Mouse (Mus musculus) kidney, adult 18-20 months (tissue): ENCODE measurements around the gene Ccl2.

Source experiments
- DNase-seq: peaks from one replicate; pipeline ENCODE4 v3.0.0; 2021

Ccl2 gene

DNA sequence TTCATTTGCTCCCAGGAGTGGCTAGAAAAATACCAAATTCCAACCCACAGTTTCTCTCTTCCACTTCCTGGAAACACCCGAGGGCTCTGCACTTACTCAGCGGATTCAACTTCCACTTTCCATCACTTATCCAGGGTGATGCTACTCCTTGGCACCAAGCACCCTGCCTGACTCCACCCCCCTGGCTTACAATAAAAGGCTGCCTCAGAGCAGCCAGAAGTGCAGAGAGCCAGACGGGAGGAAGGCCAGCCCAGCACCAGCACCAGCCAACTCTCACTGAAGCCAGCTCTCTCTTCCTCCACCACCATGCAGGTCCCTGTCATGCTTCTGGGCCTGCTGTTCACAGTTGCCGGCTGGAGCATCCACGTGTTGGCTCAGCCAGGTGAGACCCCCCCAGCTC is at the start of gene Ccl2:
TSS of gene Ccl2 (plus strand) at position 216 of the 400 bp plus-strand sequence.
- peak; percentile 18 for DNase-seq

DNA sequence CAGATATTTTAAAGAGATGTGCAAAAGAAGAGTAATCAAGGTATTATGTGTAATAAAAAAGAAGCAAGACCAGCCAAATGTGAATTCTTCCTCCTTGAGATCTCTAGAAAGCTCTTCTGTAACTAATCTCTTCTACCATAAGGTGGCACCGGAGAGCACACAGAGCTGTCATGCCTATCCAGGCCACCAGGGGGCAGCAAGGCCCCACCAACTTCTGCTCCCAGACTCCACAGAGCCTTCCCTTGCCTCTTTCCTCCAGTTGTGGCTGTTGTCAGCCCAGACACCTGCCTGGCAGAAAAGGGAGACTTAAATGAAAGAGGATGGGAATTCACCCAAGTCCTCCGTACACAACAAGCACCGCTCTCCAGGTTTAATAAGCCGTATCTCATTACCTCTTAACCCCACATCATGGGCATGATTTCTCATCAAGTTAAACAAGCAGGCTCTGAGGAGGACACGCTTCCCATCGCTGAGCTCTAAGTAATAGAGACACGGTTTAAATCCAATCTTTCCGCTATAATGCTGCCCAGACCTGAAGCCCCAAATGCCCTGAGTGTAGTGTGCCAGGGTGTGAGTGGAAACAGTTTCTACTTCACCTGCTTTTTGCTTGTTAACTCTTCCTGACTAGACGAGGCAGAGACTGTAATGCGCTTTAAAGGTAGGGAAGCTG is 39.1 kb upstream of the Ccl2 start:
- DNase-seq = peak; percentile 74

DNA sequence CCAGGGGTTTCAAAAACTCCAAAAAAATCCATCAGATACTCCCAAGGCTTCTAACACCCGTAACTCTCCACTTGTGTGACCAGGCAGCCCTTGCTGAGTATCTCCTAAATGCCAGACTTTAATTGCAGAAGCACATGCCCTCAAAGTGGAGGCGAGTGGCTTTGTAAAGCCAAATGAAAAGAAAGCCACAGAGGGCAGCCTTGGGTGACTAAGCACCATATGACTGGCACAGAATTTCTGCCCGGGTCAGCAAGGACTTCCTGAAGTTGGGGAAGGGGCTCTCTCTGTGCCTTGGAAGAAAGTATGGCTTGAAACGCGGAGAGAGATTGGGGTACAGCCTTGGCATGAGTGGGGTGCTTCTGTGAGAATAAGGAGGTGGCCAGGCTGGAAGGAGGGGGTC is 38.3 kb upstream of the Ccl2 start:
- no peak for DNase-seq

DNA sequence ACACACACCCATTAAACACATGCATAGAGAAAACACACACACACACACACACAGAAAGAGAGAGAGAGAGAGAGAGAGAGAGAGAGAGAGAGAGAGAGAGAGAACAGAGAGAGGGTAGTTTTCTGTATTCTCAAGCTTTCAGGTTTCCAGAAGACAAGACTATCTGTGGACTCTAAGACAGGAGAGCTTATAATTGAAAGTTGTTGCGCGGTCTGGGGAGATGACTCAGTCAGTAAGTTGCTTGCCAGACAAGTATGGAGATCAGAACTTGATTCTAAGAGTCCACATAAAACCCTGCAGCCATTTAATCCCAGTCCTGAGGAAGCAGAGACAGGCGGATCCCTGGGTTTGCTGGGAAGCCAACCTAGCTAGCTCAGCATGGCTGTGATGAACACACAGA is 36.7 kb upstream of the Ccl2 start:
- DNase-seq = no peak

DNA sequence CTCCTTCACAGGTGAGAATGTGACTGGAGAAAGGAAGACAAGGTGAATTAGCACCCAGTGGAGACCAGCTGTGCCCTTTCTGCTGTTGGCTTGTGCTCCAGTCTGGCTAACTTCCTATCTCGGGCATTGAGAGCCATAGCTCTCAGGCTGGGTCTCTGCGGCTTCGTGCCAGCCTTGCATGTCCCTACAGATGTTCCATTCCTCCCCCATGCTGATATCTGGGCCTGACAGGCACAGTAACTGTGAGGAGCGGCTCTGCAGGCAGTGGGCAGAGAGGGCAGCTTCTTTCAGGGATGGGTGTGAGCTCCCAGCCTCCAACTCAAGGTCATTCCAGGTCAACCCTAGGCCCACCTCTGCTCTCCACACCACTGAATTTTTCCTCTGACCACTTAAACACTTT is 35.9 kb upstream of the Ccl2 start:
- DNase-seq = no peak

DNA sequence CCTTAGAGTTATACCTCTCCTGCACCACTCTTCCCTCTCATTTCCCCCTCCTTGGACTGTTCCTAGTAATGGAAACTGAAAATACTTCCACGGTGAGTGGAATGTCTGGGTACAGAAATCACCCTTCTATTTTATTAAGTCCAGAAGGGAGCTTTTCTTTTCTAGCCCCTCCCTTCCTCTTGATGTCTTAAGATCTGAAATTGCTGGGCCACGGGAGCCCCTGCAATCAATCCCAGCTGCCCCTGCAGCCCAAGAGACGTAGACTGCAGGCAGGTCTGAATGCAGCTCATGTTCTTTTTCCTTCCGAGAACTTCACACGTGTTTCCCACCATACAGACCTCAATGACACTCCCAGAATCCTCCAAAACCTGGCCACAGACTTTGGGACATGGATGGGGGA is 34.8 kb upstream of the Ccl2 start:
- no peak for DNase-seq

DNA sequence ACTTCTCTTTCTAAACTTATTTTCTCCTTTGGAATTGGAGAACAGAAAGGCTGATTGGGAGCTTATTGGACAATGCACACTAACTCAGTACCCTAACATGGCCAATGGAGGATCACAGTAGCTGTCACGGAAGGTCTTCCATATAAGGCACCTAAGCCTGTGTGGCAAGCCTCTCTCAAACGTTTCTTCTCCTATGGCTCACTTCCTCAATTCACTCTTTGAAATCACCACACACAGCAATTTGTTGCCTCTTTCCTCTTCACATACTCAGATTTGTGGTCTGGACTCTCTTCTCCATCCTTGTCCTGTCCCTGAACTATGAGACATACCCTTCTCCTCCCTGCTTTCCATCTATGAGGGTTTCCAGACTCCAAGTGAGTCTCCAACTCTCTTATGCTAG is 30.6 kb upstream of the Ccl2 start:
- no peak for DNase-seq

DNA sequence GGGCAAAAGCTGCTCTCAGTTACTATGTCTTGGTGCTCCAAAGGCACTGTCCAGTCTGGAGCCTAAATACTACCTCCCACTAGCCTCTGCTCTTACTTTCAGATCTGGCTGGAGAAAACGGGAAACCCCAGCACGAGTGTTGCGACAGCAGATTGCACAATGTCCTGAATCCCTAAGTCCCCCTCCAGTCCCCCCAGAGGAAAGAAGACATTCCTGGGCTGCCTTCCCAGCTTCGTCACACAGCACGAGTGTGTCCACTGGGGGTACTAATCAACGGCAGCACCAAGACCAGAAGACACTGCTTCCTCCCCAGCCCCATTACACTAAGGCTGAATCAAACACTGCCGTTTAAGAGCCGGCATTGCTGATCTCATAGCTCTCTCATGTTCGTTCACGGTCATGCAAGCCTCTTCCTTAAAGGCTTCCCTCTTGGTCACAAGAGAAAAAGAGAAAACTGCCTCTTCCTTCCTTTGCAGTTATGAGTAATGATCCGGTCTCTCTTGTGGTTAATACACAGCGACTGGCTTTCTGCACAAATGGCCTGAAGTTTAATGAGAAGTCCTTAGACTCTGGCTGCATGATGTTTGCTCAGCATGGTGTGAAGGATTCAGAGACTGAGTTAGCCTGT is 28.5 kb upstream of the Ccl2 start:
- peak; percentile 51 for DNase-seq

DNA sequence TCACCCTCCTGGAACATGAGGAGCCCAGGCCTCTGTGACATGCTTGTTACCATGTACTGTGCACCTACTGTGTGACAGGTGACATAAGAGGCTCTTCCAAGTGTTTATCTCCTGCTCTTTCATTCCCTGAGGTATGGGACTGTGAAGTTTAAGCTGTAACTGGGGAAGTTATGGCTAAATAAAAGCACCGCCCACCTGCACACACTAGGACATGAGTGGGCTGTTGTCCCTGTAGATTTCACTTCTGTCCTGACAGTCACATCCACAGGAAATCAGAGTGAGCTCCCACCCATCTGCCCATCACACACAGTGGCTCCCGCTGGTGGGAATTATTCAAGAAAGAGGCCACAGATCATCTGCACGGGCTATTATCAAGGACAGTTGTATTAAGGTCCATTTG is 25.3 kb upstream of the Ccl2 start:
- no peak for DNase-seq

DNA sequence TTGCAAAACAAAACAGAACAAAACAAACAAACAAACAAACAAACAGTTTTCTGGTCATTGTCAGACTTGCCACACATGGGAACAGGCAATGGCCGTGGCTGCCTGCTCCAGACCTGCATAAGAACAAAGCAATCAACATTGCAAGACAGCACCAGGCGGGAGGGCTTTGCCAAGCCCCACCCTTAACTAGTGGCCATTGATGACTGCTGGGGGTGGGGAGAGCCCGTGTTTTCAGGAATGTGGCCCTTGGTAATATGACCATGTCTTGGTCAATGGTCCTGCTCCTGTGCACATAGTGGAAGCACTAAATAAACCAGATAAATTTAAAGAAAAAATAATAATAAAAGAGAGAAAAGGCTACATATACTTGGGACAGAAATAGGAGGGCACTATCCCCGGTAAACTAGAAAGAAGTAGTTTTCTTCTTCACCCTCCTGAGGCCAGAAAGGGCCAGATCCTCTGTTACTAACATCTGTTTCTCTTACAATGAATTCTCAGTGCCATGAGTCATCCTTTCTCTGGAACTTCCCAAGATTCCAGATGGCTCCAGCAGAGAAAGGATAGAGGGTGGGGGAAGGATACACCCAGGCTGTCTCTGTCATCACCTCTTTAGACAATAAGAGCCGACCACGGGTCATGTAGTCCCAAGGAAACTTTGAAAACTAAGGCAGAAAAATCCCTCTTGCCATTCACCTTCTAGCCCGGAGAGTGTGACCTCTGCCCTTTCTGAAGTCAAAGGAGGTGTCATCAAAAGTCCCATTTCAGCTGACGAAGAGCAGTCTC is 23.8 kb upstream of the Ccl2 start:
- no peak for DNase-seq

DNA sequence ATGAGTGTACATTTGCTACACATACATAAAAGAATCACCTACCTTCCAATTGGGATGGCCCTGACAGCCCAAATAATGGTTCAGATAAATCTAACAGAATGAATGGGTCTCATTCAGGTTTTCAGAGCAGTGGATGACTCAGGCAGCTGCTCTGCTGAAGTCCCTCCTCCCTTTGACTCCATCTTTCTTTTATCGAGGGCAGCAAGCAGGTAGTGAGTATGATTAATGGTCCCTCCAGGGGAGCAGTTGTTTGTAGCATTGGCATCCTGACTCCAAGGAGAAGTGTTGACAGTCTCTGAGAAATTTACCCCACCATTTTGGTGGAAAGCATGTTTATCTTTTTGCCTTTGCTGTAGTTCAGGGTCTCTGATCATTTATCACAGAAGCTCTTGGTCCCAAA is 21.6 kb upstream of the Ccl2 start:
- no peak for DNase-seq

DNA sequence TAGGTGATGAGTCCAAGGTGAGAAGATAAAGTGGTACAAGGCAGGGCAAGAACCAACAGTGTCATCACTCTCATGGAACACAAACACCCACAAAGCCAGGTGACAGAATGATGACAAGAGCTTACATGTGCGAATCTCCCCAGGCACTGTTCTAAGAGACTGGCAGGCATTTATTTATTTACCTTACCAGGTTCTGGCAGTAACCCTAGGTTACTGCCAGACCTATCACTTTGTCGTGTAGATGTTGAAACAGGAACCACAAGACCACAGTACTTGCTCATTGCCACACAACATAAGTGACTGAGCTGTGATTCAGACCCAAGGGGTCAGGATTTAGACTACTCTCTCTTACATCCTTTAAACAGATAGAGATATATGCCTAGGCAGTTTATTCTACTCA is 20.3 kb upstream of the Ccl2 start:
- no peak for DNase-seq

DNA sequence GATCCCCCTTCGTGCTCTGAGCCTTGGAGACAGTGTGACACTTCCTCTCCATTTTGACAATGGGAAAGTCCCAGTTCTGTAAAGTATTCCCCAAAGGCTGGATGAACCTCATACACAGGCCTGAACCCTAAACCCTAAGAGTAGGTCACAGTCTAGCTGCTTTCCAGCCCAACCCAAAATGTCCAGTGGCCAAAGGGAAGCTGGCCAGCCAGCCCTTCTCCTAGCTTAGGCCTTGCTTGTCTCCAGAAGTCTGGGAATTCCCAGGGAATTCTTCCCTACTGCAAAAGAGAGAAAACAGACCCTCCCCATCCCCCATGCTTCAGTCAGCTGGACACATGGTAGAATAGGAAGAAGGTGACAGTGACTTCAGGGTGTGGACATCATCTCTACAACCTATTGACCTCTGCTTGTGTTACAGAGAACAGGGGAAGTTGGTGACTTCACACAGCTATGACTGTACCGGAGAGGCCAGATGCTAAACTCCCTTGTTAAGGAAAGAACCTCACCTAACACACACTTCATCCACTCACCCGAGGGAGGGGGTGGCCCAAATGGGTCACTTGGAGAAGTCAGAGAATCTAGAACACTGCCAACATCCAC is 19.1 kb upstream of the Ccl2 start:
- DNase-seq = no peak

DNA sequence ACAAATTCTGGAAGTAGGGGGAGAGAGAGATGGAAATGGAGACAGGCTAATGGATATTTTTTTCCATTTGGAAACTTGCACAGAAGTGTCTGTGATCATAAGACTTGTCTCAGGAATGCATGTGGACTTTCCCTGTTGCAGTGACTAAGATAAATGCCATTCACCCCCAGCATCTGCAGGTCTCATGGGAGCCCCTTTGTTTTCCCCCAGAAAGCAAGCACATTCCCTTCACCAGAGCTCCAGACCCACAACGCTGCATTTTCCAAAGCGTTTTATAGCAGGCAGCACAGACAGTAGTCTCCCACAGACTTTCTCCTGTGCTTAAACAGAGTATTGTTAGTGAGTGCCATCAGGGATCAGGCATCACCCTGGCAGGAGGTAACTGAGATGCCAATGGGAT is 16.0 kb upstream of the Ccl2 start:
- DNase-seq = no peak

DNA sequence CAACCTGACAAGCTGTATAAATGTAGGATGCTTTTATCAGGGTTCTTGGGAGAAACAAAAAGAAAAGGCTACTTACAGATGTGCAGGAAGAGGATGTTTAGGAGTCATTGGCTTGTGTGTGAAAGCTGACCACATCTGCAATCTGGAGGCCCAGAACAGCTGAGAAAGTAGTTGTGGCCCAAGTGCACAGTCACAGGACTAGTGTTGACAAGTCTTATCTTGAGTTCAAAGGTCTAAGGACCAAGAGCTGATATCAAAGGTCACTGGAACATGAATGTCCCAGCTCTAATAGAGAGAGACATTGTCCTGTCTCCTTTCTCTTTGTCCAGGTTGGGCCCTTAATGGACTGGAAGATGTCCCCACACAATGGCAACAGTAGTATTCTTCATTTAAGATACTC is 15.6 kb upstream of the Ccl2 start:
- DNase-seq = no peak

DNA sequence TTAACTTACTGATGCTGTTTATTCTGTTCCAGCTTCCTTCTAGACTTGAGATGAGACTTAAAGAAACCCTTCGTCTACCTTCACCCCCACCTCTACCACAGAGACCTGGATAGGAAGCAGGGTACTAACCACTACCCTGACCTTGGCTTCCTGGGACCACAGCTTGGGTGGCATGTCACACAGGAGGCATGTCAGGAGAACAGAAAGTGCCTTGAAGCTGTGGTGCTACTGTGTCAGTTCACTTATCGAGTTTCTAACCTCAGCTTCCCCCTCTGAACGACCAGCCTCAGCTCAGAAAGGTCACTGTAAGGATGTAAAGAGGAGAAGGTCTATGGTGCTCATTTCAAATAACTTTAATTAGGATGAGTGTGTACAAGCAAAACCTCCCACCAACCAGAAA is 14.0 kb upstream of the Ccl2 start:
- DNase-seq = no peak

DNA sequence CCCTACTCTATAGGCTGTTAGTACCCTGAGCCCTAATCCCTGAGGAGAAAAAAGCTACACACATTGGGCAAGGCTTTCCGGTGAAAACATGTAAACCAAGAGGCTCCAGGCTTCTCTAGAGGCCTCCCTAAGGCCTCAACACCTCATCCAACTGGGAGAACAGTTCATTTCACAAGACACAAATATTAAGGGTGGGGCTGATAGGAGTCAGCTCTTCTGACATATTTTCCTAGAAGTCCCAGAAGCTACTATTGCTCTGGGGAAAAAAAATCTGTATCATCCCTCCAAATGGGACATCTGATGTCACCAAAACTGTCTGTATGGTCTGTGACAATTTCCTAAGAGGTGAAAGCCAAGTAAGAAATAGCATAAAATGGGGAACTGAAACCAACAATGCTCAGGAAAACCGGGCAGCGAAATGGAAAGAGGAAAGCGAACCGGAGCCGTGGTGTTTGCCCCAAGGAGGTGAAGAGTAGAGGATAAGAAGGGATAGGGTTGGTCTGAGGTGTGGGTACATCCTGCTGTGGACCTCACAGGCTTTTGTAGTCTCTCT is 12.8 kb upstream of the Ccl2 start:
- DNase-seq = no peak

DNA sequence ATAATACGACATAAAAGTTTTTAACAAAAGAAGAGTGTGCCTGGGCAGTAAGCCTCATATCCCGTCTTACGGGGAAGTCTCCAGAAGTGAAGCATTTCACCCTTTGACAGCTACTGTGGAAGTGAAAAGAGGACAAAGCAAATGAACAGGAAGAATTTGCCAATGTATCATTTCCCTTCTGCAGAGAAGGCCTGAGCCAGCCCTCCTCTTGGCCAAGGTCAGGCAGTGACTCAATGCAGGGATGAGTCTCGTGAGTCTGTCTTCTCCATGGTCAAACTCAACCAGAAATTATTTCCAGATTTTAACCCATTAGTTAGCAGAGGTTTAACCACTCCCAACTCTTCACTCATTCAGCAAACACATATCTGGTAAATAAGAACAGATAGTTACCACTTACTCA is 11.6 kb upstream of the Ccl2 start:
- DNase-seq = no peak

DNA sequence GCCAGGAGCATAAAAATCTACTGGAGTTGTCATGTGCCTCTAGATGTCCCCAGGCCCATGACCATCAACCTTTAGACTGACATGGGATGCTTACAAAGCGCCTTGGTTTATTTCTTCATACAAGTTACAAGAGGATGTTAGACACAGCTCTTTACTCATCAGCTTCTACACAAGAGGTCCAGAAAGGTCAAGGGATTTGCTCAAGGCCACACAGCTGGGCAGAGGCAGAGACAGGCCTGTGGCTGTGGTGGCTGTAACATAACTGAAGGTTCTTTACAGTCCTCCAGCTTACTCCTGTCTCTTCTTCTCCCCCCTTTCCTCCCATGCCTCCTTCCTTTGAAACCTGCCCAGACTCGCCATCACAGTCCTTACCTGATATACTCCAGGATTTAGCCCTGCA is 5.2 kb upstream of the Ccl2 start:
- no peak for DNase-seq

DNA sequence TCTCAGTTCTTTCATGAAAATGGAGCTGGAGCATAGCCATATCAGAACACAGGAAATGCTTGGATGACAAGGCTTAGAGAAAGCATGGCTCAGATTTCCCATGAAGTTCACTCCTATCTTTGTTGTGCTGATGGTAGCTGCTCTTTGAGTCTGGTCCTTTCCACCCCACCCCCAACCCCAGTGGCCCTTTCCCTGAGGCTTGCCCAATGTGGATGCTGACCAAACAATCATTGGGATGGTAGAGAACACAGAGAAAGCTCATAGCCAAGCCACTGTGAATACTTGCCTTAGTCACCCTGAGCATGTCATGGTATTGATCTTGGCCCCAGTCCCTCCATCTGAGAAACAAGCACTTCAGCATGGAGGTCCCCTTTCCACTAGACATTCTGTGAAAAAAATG is 3.2 kb upstream of the Ccl2 start:
- DNase-seq = no peak

DNA sequence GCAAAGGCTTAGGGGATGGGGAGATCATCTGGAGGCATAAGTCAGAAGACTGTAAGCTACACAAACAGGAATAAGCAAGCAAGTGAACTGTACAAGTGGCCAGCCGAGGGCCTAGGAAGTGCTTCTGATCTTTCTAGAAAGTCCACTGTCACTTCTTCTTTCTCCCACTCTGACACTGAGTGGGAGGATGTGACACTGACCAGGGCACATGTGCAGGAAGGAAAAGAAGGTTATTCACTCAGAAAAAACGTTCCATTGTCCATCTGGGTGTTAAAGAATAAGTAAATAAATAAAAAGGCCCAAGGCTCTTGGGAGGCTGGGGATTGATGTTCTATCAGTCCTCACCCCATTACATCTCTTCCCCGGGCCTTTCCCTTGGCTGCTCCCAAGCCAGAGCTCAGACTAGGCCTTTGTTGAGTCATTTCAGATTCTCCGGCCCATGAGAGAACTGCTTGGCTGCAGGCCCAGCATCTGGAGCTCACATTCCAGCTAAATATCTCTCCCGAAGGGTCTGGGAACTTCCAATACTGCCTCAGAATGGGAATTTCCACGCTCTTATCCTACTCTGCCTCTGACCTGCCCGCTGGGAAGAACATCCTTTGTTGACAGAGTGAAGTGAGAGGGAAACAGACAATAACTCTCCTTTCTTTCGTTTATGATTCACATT is 2.6 kb upstream of the Ccl2 start:
- peak; percentile 25 for DNase-seq

DNA sequence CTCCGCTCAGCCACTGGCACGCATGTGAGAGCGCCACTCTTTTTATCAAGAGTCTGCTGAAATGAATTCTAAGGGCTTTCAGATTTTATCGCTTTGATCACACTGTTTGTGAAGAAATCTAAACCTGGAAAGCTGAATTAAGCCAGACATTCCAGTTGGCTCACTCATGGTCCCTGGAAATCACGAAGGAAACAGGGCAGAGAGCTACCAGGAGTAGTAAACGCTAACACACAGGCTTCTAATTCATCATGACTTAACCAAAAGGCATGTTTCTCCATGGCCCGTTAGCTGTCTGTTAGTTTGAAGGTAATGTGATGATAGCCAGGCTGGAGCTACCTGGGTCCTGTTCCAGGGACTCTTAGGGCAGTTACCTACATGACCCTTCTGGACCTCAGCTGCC is 925 bp upstream of the Ccl2 start:
- no peak for DNase-seq

DNA sequence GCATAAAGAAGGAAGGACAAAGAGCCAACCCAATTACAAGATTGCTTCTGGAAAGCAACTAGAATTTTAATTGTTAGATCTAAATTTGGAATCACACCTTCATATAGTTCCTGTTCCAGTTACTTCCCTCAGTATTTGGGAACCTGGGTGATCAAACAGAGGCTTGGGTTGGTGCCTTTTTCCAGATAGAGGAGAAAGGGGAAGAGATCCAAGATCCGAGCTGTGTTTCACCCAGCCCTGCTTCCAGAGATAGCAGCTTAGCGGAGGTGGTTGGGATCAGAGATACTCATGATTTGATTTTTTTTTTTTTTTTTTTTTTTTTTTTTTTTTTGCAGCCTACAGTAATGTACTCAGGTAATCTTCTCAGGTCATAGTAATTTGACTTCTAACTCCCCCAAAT is 486 bp downstream of the Ccl2 start:
- DNase-seq = no peak
